Mouse (Mus musculus) embryonic facial prominence, embryonic 10.5 days (tissue): Measurements from ENCODE around the gene Gm6525. TPM values are rescaled to one million over a fixed set of nuclear protein-coding genes. Genes with fewer than 3 reads are reported as not detected.

Experiments used
- DNase-seq: peaks from one replicate; pipeline ENCODE4 v3.0.0-alpha.2; 2017; ENCODE audit warnings: low spot score
- H3K27ac ChIP-seq: fragments of 300-500 bp; sonication (generic); replicated peaks from 2 replicates; pipeline ENCODE4 v1.5.1; 2016; ENCODE audit warnings: mild to moderate bottlenecking
- H3K27me3 ChIP-seq: fragments of 300-500 bp; sonication (generic); replicated peaks from 2 replicates; pipeline ENCODE4 v1.6.1; 2016; ENCODE audit warnings: low read depth, mild to moderate bottlenecking; ENCODE audit not compliant: poor library complexity, severe bottlenecking
- H3K36me3 ChIP-seq: fragments of 300-500 bp; sonication (generic); replicated peaks from 2 replicates; pipeline ENCODE4 v1.6.1; 2016; ENCODE audit warnings: mild to moderate bottlenecking, moderate library complexity
- H3K4me1 ChIP-seq: fragments of 300-500 bp; sonication (generic); 2 replicates; pipeline ENCODE4 v1.6.1; 2016
- H3K4me3 ChIP-seq: fragments of 300-500 bp; sonication (generic); 2 replicates; pipeline ENCODE4 v1.5.1; 2016; ENCODE audit warnings: mild to moderate bottlenecking, moderate library complexity
- H3K9me3 ChIP-seq: fragments of 300-500 bp; sonication (generic); 2 replicates; pipeline ENCODE4 v1.6.1; 2016; ENCODE audit warnings: mild to moderate bottlenecking
- WGBS: fragments of 180-500 bp; shearing (Covaris S2); methylation state at CpG from one replicate; pipeline ENCODE4 v1.1.7; 2016; 5-methylcytosine and 5-hydroxymethylcytosine counted together
- polyA plus RNA-seq: library from polyadenylated mRNA; unstranded; fragments of >200 nt; fragmentation: Nextera tagmentation; extraction: Ambion mirVana; gene quantifications from 2 replicates; pipeline ENCODE4 v1.2.1, GENCODE M21; 2016

The Gm6525 gene
- polyA plus RNA-seq, 1 experiment from 2014 or later: 0.91 TPM

DNA sequence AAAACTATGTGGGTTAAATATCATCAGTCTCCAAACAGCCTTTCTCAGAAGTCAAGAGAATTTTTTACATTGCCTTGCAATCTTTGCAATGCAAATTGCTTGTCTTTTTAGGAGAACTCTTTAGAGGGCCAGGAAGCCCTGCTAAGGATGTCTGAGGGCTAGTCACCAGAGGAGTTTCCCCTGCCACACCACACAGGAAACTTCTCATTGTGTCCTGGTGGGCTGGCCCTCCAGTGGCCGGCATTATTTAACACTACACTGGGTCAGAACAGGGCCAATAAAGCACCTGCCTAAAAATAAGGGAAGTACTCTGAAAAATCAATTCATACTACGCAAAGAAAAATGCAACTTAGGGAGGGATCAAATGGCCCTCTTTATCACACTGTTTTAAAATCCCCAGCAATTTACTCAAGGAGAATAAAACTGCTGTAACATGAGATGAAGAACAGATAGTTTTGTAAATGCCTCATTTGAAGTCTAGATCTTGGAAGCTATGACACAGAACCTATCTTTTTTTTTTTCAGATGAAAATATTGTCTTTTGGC, 45.3 kb downstream of the Gm6525 start:
- Histone ChIP-seq H3K4me3 (peak overlapping the region; percentile 63), H3K9me3 (no peaks in the 10 kb centered on the region), H3K4me1 (peaks cover 59% of the 10 kb centered on the region), H3K27ac (no peak overlapping the region; the same call in 1 of the 2 replicates), H3K27me3 (no peaks in the 10 kb centered on the region; the same call in 1 of the 2 replicates), H3K36me3 (no peaks in the 10 kb centered on the region)
- no peak for DNase-seq
- WGBS: 26% methylated on average over 2 of the region's 2 CpGs

DNA sequence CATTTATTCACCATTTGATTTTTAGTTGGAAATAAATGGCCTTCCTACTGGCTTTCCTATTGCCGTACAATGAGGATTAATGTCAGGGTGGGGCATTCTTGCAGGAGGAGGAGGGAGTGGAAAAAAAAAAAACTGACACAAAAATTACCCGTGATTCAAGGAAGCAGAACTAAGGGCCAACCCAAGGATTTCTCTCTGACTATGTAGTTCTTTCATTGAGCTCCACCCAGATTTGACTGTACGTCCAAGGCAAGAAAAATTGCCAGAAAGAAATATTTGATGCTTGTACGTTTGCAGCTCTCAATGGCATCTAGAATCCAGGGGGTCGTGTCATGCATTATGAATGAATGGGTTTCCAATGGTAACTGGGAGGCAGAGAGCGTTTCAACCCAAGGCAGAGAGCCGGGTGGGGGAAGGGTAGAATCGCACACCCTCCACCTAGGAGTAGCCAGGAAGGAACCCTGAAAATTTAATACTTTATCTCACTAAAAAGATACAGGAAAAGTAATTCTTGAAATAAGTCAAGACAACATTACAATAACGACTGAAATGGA, 45.9 kb downstream of the Gm6525 start:
- no peaks in the 10 kb centered on the region for H3K36me3 ChIP-seq
- H3K27ac ChIP-seq: peak overlapping the region; percentile 82
- H3K27me3 ChIP-seq: no peaks in the 10 kb centered on the region; the same call in 1 of the 2 replicates
- peak overlapping the region; percentile 63 for H3K4me3 ChIP-seq
- H3K4me1 ChIP-seq: peaks cover 59% of the 10 kb centered on the region
- WGBS: 5% methylated on average over 9 of the region's 9 CpGs
- H3K9me3 ChIP-seq: no peaks in the 10 kb centered on the region
- DNase-seq: peak; percentile 37

DNA sequence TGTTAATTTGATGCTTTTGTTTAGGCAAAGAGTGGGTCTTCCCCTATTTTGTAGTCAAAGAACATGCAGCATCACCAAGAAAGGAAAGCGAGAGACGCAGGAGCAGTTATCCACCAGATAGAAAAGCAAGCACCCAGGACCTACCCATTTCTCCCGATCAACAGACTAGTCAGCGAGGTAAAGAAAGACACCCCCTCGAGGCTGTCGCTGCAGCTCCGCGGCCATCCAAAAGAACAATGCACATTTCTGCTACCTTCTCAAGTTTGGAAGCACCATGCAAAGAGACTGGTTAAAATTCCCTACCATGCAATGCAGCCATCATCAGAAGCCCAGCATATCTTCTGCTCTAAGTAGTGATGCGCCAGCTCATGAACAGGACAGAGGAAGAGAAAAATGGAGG, 46.4 kb downstream of the Gm6525 start:
- Histone ChIP-seq H3K4me3 (peak overlapping the region; percentile 63), H3K9me3 (no peaks in the 10 kb centered on the region), H3K36me3 (no peaks in the 10 kb centered on the region), H3K27me3 (no peaks in the 10 kb centered on the region; the same call in 1 of the 2 replicates), H3K4me1 (peaks cover 55% of the 10 kb centered on the region), H3K27ac (peak overlapping the region; percentile 82)
- 0% methylated on average over 9 of the region's 9 CpGs for WGBS
- DNase-seq: no peak

DNA sequence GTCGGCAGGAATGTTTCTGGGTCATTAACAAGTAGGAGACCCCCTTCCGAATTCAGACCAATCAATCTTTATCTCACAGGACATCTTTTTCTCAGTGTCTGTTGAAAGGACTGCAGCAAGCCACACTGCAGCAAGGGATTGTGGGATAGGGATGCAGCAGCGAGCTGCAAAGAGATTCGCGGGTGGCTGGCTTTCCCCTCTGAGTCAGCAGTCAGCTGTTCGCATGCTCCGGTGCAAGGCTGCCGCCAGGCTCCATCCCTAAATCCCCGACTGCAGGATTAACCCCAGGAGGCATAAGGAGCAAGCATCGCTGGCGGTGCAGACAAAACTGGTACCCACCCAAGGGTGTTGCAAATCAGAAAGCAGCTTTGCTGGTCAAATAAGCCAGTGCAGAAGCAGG, 46.8 kb downstream of the Gm6525 start:
- H3K27me3 ChIP-seq: no peaks in the 10 kb centered on the region
- WGBS: under 1% methylated on average over 11 of the region's 11 CpGs
- H3K36me3 ChIP-seq: no peaks in the 10 kb centered on the region
- peaks cover 52% of the 10 kb centered on the region for H3K4me1 ChIP-seq
- peak; percentile 76 for DNase-seq
- H3K9me3 ChIP-seq: no peaks in the 10 kb centered on the region
- peak overlapping the region; percentile 82 for H3K27ac ChIP-seq
- H3K4me3 ChIP-seq: peak overlapping the region; percentile 63

Other genes starting within 250 kb of the Gm6525 start
- 82.6 and 84.7 TPM in 2 replicates for gene Tmem131l, start 133.9 kb upstream of the Gm6525 start, polyA plus RNA-seq
- 13.4 and 15.2 TPM in 2 replicates for gene Mnd1, start 18.3 kb upstream of the Gm6525 start, polyA plus RNA-seq
- 31.0 and 31.3 TPM in 2 replicates for gene Trim2, start 132.8 kb downstream of the Gm6525 start, polyA plus RNA-seq